Mouse (Mus musculus) lung, embryonic 16.5 days (tissue): ENCODE data around the gene Rad17. TPM values are rescaled to one million over a fixed set of nuclear protein-coding genes. Genes with fewer than 3 reads are reported as not detected.
A peak's percentile ranks its signal among the peaks of the same experiment; 100 is the strongest.

Experiments used
- ATAC-seq: fragments of 200-750 bp; cut with Nextera tagmentation; 2 replicates; pipeline ENCODE4 v1.8.0; 2017; ENCODE audit warnings: low read depth, mild to moderate bottlenecking, moderate library complexity
- H3K27ac ChIP-seq: fragments of 300-500 bp; sonication (generic); 2 replicates; pipeline ENCODE4 v1.5.1; 2014; ENCODE audit warnings: mild to moderate bottlenecking, control low read depth, low read length
- H3K27me3 ChIP-seq: fragments of 300-500 bp; sonication (generic); 2 replicates; pipeline ENCODE4 v1.6.1; 2014; ENCODE audit warnings: low read depth, low read length, mixed read lengths; ENCODE audit not compliant: control insufficient read depth, insufficient read depth
- H3K36me3 ChIP-seq: fragments of 300-500 bp; sonication (generic); 2 replicates; pipeline ENCODE4 v1.6.1; 2014; ENCODE audit warnings: low read length; ENCODE audit not compliant: control insufficient read depth, insufficient read depth
- H3K4me1 ChIP-seq: fragments of 300-500 bp; sonication (generic); replicated peaks from 2 replicates; pipeline ENCODE4 v1.6.1; 2014; ENCODE audit warnings: low read length, mixed read lengths; ENCODE audit not compliant: control insufficient read depth, insufficient read depth
- H3K4me2 ChIP-seq: fragments of 300-500 bp; sonication (generic); 2 replicates; pipeline ENCODE4 v1.6.1; 2014; ENCODE audit warnings: low read depth, low read length, control low read depth
- H3K4me3 ChIP-seq: fragments of 300-500 bp; sonication (generic); 2 replicates; pipeline ENCODE4 v1.5.1; 2014; ENCODE audit warnings: mild to moderate bottlenecking, low read length, control low read depth
- H3K9ac ChIP-seq: fragments of 300-500 bp; sonication (generic); 2 replicates; pipeline ENCODE4 v1.6.1; 2014; ENCODE audit warnings: low read length, control low read depth
- H3K9me3 ChIP-seq: fragments of 300-500 bp; sonication (generic); 2 replicates; pipeline ENCODE4 v1.6.1; 2016; ENCODE audit warnings: low read length; ENCODE audit not compliant: control insufficient read depth
- WGBS: fragments of 180-500 bp; shearing (Covaris S2); extraction: QIAGEN DNeasy Blood & Tissue Kit; methylation state at CpG from one replicate; pipeline ENCODE4 v1.1.7; 2014; 5-methylcytosine and 5-hydroxymethylcytosine counted together
- polyA plus RNA-seq: library from polyadenylated mRNA; unstranded; fragments of >200 nt; fragmentation: Nextera tagmentation; extraction: Ambion mirVana; gene quantifications from 2 replicates; pipeline ENCODE4 v1.2.1, GENCODE M21; 2015

Gene Rad17
- polyA plus RNA-seq, 1 experiment from 2014 or later: 22.4 TPM

- peaks cover 9% of the 10 kb centered on the region for H3K36me3 ChIP-seq
- no peak overlapping the region for H3K27ac ChIP-seq
- no peak overlapping the region for H3K4me3 ChIP-seq
- WGBS: 85% methylated on average over 13 of the region's 13 CpGs
- H3K4me1 ChIP-seq: 0 out of 2 replicates have a peak, but pooled peaks cover 2% of the 10 kb centered on the region
- no peak overlapping the region for H3K9ac ChIP-seq
- H3K4me2 ChIP-seq: no peak overlapping the region
- no peak for ATAC-seq
- peaks cover 2% of the 10 kb centered on the region; the same call in 1 of the 2 replicates for H3K27me3 ChIP-seq
- H3K9me3 ChIP-seq: no peaks in the 10 kb centered on the region
These were observed 33.3 kb downstream of the Rad17 start for GRCm38 (mm10) chr13:100617583-100617982.

- Histone ChIP-seq H3K9me3 (no peaks in the 10 kb centered on the region), H3K4me3 (peak within 1 kb of the TSS; percentile 66), H3K4me2 (peak within 1 kb of the TSS; percentile 71), H3K9ac (peak within 1 kb of the TSS; percentile 76), H3K4me1 (0 out of 2 replicates have a peak, but pooled peaks cover 2% of the 10 kb centered on the region), H3K27ac (peak within 1 kb of the TSS; percentile 87), H3K27me3 (peaks cover 2% of the 10 kb centered on the region; the same call in 1 of the 2 replicates), H3K36me3 (peaks cover 9% of the 10 kb centered on the region; the same call in 1 of the 2 replicates)
- ATAC-seq: peak; percentile 94
- 3% methylated on average over 71 of the region's 77 CpGs for WGBS
These were observed 34.4 kb downstream of the Rad17 start, which contains the start of gene Marveld2 for GRCm38 (mm10) chr13:100616181-100617087. Marveld2 (minus strand) TSS chr13:100616971.

GRCm38 (mm10) chr13:100612903-100613302, 37.9 kb downstream of the Rad17 start:
- H3K9me3 ChIP-seq: peaks cover under 1% of the 10 kb centered on the region; the same call in 1 of the 2 replicates
- H3K4me3 ChIP-seq: no peak overlapping the region
- ATAC-seq: no peak
- no peak overlapping the region for H3K4me2 ChIP-seq
- H3K36me3 ChIP-seq: peaks cover 6% of the 10 kb centered on the region
- 50% methylated on average over 2 of the region's 2 CpGs for WGBS
- peaks cover 2% of the 10 kb centered on the region; the same call in 1 of the 2 replicates for H3K27me3 ChIP-seq
- H3K27ac ChIP-seq: no peak overlapping the region
- H3K9ac ChIP-seq: no peak overlapping the region
- H3K4me1 ChIP-seq: 0 out of 2 replicates have a peak, but pooled peaks cover 2% of the 10 kb centered on the region

- Histone ChIP-seq H3K27ac (no peak overlapping the region), H3K36me3 (peaks cover 10% of the 10 kb centered on the region), H3K4me1 (0 out of 2 replicates have a peak, but pooled peaks cover 2% of the 10 kb centered on the region), H3K9ac (no peak overlapping the region), H3K4me3 (no peak overlapping the region), H3K27me3 (peaks cover 2% of the 10 kb centered on the region; the same call in 1 of the 2 replicates), H3K9me3 (peaks cover 4% of the 10 kb centered on the region; the same call in 1 of the 2 replicates), H3K4me2 (no peak overlapping the region)
- 91% methylated on average over 10 of the region's 10 CpGs for WGBS
- no peak for ATAC-seq
These were observed 38.6 kb downstream of the Rad17 start for GRCm38 (mm10) chr13:100612251-100612650.

- H3K4me3 ChIP-seq: no peak overlapping the region
- 90% methylated on average over 13 of the region's 13 CpGs for WGBS
- no peak overlapping the region for H3K9ac ChIP-seq
- no peak overlapping the region for H3K27ac ChIP-seq
- no peaks in the 10 kb centered on the region for H3K27me3 ChIP-seq
- peaks cover 10% of the 10 kb centered on the region for H3K36me3 ChIP-seq
- no peaks in the 10 kb centered on the region for H3K4me1 ChIP-seq
- ATAC-seq: no peak
- H3K4me2 ChIP-seq: no peak overlapping the region
- H3K9me3 ChIP-seq: peaks cover 4% of the 10 kb centered on the region; the same call in 1 of the 2 replicates
These were observed 39.6 kb downstream of the Rad17 start for GRCm38 (mm10) chr13:100611266-100611665.

- peaks cover 4% of the 10 kb centered on the region; the same call in 1 of the 2 replicates for H3K9me3 ChIP-seq
- H3K27me3 ChIP-seq: no peaks in the 10 kb centered on the region
- no peak overlapping the region for H3K4me3 ChIP-seq
- no peaks in the 10 kb centered on the region for H3K4me1 ChIP-seq
- no peak overlapping the region for H3K4me2 ChIP-seq
- WGBS: 82% methylated on average over 8 of the region's 8 CpGs
- H3K36me3 ChIP-seq: peaks cover 10% of the 10 kb centered on the region
- no peak overlapping the region for H3K27ac ChIP-seq
- no peak overlapping the region for H3K9ac ChIP-seq
- ATAC-seq: no peak
These were observed 43.1 kb downstream of the Rad17 start for GRCm38 (mm10) chr13:100607756-100608155.

- Histone ChIP-seq H3K27me3 (no peaks in the 10 kb centered on the region), H3K9ac (no peak overlapping the region), H3K4me3 (no peak overlapping the region), H3K4me2 (no peak overlapping the region), H3K36me3 (peaks cover 5% of the 10 kb centered on the region), H3K27ac (no peak overlapping the region), H3K9me3 (peaks cover 4% of the 10 kb centered on the region; the same call in 1 of the 2 replicates), H3K4me1 (no peaks in the 10 kb centered on the region)
- 68% methylated on average over 1 of the region's 1 CpGs for WGBS
- no peak for ATAC-seq
These were observed 45.0 kb downstream of the Rad17 start for GRCm38 (mm10) chr13:100605845-100606244.

GRCm38 (mm10) chr13:100603738-100604095, 47.1 kb downstream of the Rad17 start:
- H3K36me3 ChIP-seq: peaks cover 5% of the 10 kb centered on the region
- H3K9me3 ChIP-seq: peaks cover 4% of the 10 kb centered on the region; the same call in 1 of the 2 replicates
- H3K27me3 ChIP-seq: no peaks in the 10 kb centered on the region
- no peak overlapping the region for H3K4me2 ChIP-seq
- H3K27ac ChIP-seq: no peak overlapping the region
- 75% methylated on average over 11 of the region's 11 CpGs for WGBS
- H3K9ac ChIP-seq: no peak overlapping the region
- H3K4me3 ChIP-seq: no peak overlapping the region
- no peak for ATAC-seq
- no peaks in the 10 kb centered on the region for H3K4me1 ChIP-seq

GRCm38 (mm10) chr13:100603031-100603737, 47.7 kb downstream of the Rad17 start:
- no peaks in the 10 kb centered on the region for H3K27me3 ChIP-seq
- WGBS: 75% methylated on average over 10 of the region's 10 CpGs
- H3K27ac ChIP-seq: no peak overlapping the region
- no peaks in the 10 kb centered on the region for H3K4me1 ChIP-seq
- no peak overlapping the region for H3K4me3 ChIP-seq
- no peak overlapping the region for H3K4me2 ChIP-seq
- H3K9ac ChIP-seq: no peak overlapping the region
- H3K36me3 ChIP-seq: peaks cover 5% of the 10 kb centered on the region
- peaks cover 4% of the 10 kb centered on the region; the same call in 1 of the 2 replicates for H3K9me3 ChIP-seq
- ATAC-seq: no peak
